Mouse (Mus musculus): ENCODE data around the gene Per2. TPM values are rescaled to one million over a fixed set of nuclear protein-coding genes. Genes with fewer than 3 reads are reported as not detected.

Gene Per2
- 3.8 and 5.5 TPM in 2 replicates for polyA plus RNA-seq (2015; fragmentation: Nextera tagmentation; extraction: Ambion mirVana)

GRCm38 (mm10) chr1:91459059-91459809 lies at the start of gene Per2:
TSS of gene Per2 (minus strand) at chr1:91459324.

GRCm38 (mm10) chr1:91494457-91495140 lies 35.5 kb upstream of the Per2 start, which contains the start of gene Traf3ip1:
TSS of gene Traf3ip1 (plus strand) at chr1:91494647.

GRCm38 (mm10) chr1:91413898-91414594 lies 45.1 kb downstream of the Per2 start, which contains the start of gene Hes6:
TSS of gene Hes6 (minus strand) at chr1:91414038.

GRCm38 (mm10) chr1:91398260-91399062 lies 60.7 kb downstream of the Per2 start, which contains the start of gene Ilkap:
TSS of gene Ilkap (minus strand) at chr1:91398815.

GRCm38 (mm10) chr1:91366215-91367108 lies 92.7 kb downstream of the Per2 start, which contains the start of gene Erfe:
TSS of gene Erfe (plus strand) at chr1:91366430.

Other genes starting within 250 kb of the Per2 start
- 40.5 and 56.4 TPM in 2 replicates for gene Ube2f, start 209.0 kb downstream of the Per2 start, polyA plus RNA-seq (2015; fragmentation: Nextera tagmentation; extraction: Ambion mirVana)
- gene Scly, start 161.0 kb downstream of the Per2 start, polyA plus RNA-seq (2015; fragmentation: Nextera tagmentation; extraction: Ambion mirVana): 6.5 and 8.3 TPM in 2 replicates
- gene Espnl, start 137.2 kb downstream of the Per2 start, polyA plus RNA-seq (2015; fragmentation: Nextera tagmentation; extraction: Ambion mirVana): 0.08 TPM in 1 of 2 replicates, not detected in the other
- 1.2 and 1.7 TPM in 2 replicates for gene Klhl30, start 108.3 kb downstream of the Per2 start, polyA plus RNA-seq (2015; fragmentation: Nextera tagmentation; extraction: Ambion mirVana)
- 0.74 and 1.3 TPM in 2 replicates for gene Erfe, start 92.9 kb downstream of the Per2 start, polyA plus RNA-seq (2015; fragmentation: Nextera tagmentation; extraction: Ambion mirVana)
- gene Ilkap, start 60.5 kb downstream of the Per2 start, polyA plus RNA-seq (2015; fragmentation: Nextera tagmentation; extraction: Ambion mirVana): 91.5 and 98.8 TPM in 2 replicates
- gene Hes6, start 45.3 kb downstream of the Per2 start, polyA plus RNA-seq (2015; fragmentation: Nextera tagmentation; extraction: Ambion mirVana): 75.6 and 122 TPM in 2 replicates
- gene Traf3ip1, start 35.3 kb upstream of the Per2 start, polyA plus RNA-seq (2015; fragmentation: Nextera tagmentation; extraction: Ambion mirVana): 3.3 and 5.1 TPM in 2 replicates
- gene Asb1, start 81.2 kb upstream of the Per2 start, polyA plus RNA-seq (2015; fragmentation: Nextera tagmentation; extraction: Ambion mirVana): 4.0 and 6.6 TPM in 2 replicates

All from adrenal gland, postnatal 0 days (tissue).